13 mouse cellular contexts compared by ENCODE assay signal in the genomic region with DNA sequence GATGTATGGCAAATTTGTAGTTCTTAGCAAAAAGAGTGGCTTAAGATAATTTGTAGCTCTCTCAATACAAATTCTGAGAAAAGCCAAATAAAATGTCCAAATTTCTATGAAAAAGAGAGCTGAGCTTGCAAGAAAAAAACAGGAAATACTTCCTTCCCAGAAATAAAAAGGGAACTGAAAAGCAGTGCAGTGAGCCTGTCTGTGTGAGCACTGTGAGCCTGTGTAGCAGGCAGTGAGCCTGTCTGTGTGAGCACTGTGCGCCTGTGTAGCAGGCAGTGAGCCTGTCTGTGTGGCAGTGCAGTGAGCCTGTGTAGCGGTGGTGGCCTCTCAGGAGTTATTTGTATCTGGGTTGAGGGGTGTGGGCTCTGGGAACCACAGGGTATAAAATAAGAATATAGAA.
DNase-seq lines count a peak whose midpoint lies in the region; ATAC-seq lines count a peak whose summit lies in the region.
"Had no signal": no experiment of that assay in that cellular context is flagged by ENCODE, and none has a peak within 500 bp of the region (broad histone marks: within the 10 kb centered on the region; RNA-seq: fewer than 3 reads in every experiment).

No protein-coding gene starts in this region.

- H3K27me3 ChIP-seq in forebrain, embryonic 16.5 days (replicated peaks; ENCODE audit: control insufficient read depth, insufficient read depth, low read length) = no peaks in the 10 kb centered on the region
- no peaks in the 10 kb centered on the region for H3K27me3 ChIP-seq in hindbrain, embryonic 13.5 days
- no peaks in the 10 kb centered on the region for H3K27me3 ChIP-seq in neural tube, embryonic 15.5 days (replicated peaks)

- no peaks in the 10 kb centered on the region for H3K4me1 ChIP-seq in forebrain, embryonic 16.5 days (replicated peaks; ENCODE audit: control insufficient read depth, insufficient read depth, low read length)
- H3K4me1 ChIP-seq in hindbrain, embryonic 13.5 days (replicated peaks) = no peaks in the 10 kb centered on the region
- no peaks in the 10 kb centered on the region for H3K4me1 ChIP-seq in neural tube, embryonic 15.5 days

- no peak overlapping the region for H3K9ac ChIP-seq in forebrain, embryonic 16.5 days (replicated peaks; ENCODE audit: low read depth, low read length)
- no peak overlapping the region for H3K9ac ChIP-seq in hindbrain, embryonic 13.5 days
- H3K9ac ChIP-seq in neural tube, embryonic 15.5 days (replicated peaks) = no peak overlapping the region
- H3K9ac ChIP-seq: lung, embryonic 14.5 days had no signal

- DNase-seq in heart, adult 18-20 months = peak; percentile 17 to 50
- DNase-seq in heart, postnatal 25 days (ENCODE audit: low spot score) = no peak
- peak; percentile 40 for DNase-seq in CD4-positive, CD25-positive, alpha-beta regulatory T cell, adult 2 months (ENCODE audit: low read depth, low spot score)
- DNase-seq in spleen, postnatal 36 days (ENCODE audit: low spot score in 2 of 2) = peak; percentile 71 to 77
- no peak for DNase-seq in left cerebral cortex, postnatal 14 days (ENCODE audit: low spot score in 2 of 2)
- DNase-seq: cerebellum, postnatal 14 days; gastrocnemius, postnatal 36 days; heart, postnatal 10 days; kidney, adult 9 months; lung, embryonic 14.5 days had no signal

- no peaks in the 10 kb centered on the region for H3K9me3 ChIP-seq in forebrain, embryonic 16.5 days (ENCODE audit: control insufficient read depth, low read length)
- no peaks in the 10 kb centered on the region for H3K9me3 ChIP-seq in hindbrain, embryonic 13.5 days
- no peaks in the 10 kb centered on the region for H3K9me3 ChIP-seq in neural tube, embryonic 15.5 days (replicated peaks)

- intact Hi-C loops in heart, postnatal 25 days (cut with DNase I) = no loop called here
- intact Hi-C loops in left cerebral cortex, postnatal 14 days (cut with DNase I) = no loop called here

- H3K4me2 ChIP-seq in forebrain, embryonic 16.5 days (ENCODE audit: low read length) = no peak overlapping the region
- H3K4me2 ChIP-seq in hindbrain, embryonic 13.5 days = no peak overlapping the region
- H3K4me2 ChIP-seq in neural tube, embryonic 15.5 days = no peak overlapping the region
- H3K4me2 ChIP-seq: lung, embryonic 14.5 days had no signal

- 0 out of 2 replicates have a peak, but pooled peaks have one; percentile 62 for ATAC-seq in forebrain, embryonic 16.5 days
- no peak for ATAC-seq in hindbrain, embryonic 13.5 days (ENCODE audit: low FRiP score)
- no peak for ATAC-seq in neural tube, embryonic 15.5 days (ENCODE audit: low FRiP score)

- H3K4me3 ChIP-seq in forebrain, embryonic 16.5 days (replicated peaks; ENCODE audit: low read length) = no peak overlapping the region
- H3K4me3 ChIP-seq in hindbrain, embryonic 13.5 days = no peak overlapping the region
- H3K4me3 ChIP-seq in neural tube, embryonic 15.5 days (replicated peaks) = no peak overlapping the region

- no peaks in the 10 kb centered on the region for H3K36me3 ChIP-seq in forebrain, embryonic 16.5 days (ENCODE audit: control insufficient read depth, insufficient read depth)
- H3K36me3 ChIP-seq in hindbrain, embryonic 13.5 days = no peaks in the 10 kb centered on the region
- no peaks in the 10 kb centered on the region for H3K36me3 ChIP-seq in neural tube, embryonic 15.5 days

- 30% methylated on average over 2 of the region's 2 CpGs for WGBS in forebrain, embryonic 16.5 days
- WGBS in hindbrain, embryonic 13.5 days = 23% methylated on average over 2 of the region's 2 CpGs
- 48% methylated on average over 2 of the region's 2 CpGs for WGBS in neural tube, embryonic 15.5 days

- no peak overlapping the region for H3K27ac ChIP-seq in forebrain, embryonic 16.5 days (ENCODE audit: low read length)
- no peak overlapping the region for H3K27ac ChIP-seq in hindbrain, embryonic 13.5 days
- no peak overlapping the region for H3K27ac ChIP-seq in neural tube, embryonic 15.5 days (replicated peaks)

Comparison
In these comparisons a context has a peak if more than half of its experiments do, and no peak if none do; other contexts are left out.
1. DNase-seq: peak in heart, adult 18-20 months (2 of 2), CD4-positive, CD25-positive, alpha-beta regulatory T cell, adult 2 months (single experiment) and spleen, postnatal 36 days (2 of 2); none in heart, postnatal 25 days (single experiment) and left cerebral cortex, postnatal 14 days (0 of 2).